Mouse (Mus musculus) heart, embryonic 12.5 days (tissue): ENCODE data around the gene Ghr. TPM values are rescaled to one million over a fixed set of nuclear protein-coding genes. Genes with fewer than 3 reads are reported as not detected.

Experiments
- ATAC-seq: fragments of 200-750 bp; cut with Nextera tagmentation; 2 replicates; pipeline ENCODE4 v1.8.0; 2017; ENCODE audit warnings: moderate TSS enrichment, moderate library complexity; ENCODE audit not compliant: insufficient number of reproducible peaks, low FRiP score
- H3K27ac ChIP-seq: fragments of 300-500 bp; sonication (generic); 2 replicates; pipeline ENCODE4 v1.5.1; 2016; ENCODE audit warnings: mild to moderate bottlenecking, moderate library complexity; ENCODE audit not compliant: poor library complexity, severe bottlenecking
- H3K27me3 ChIP-seq: fragments of 300-500 bp; sonication (generic); replicated peaks from 2 replicates; pipeline ENCODE4 v1.6.1; 2016; ENCODE audit warnings: mild to moderate bottlenecking, moderate library complexity
- H3K36me3 ChIP-seq: fragments of 300-500 bp; sonication (generic); 2 replicates; pipeline ENCODE4 v1.6.1; 2016; ENCODE audit warnings: mild to moderate bottlenecking, moderate library complexity
- H3K4me1 ChIP-seq: fragments of 300-500 bp; sonication (generic); replicated peaks from 2 replicates; pipeline ENCODE4 v1.6.1; 2016; ENCODE audit warnings: mild to moderate bottlenecking
- H3K4me2 ChIP-seq: fragments of 300-500 bp; sonication (generic); 2 replicates; pipeline ENCODE4 v1.6.1; 2016; ENCODE audit warnings: mild to moderate bottlenecking, moderate library complexity
- H3K4me3 ChIP-seq: fragments of 300-500 bp; sonication (generic); 2 replicates; pipeline ENCODE4 v1.5.1; 2016; ENCODE audit warnings: mild to moderate bottlenecking
- H3K9ac ChIP-seq: fragments of 300-500 bp; sonication (generic); 2 replicates; pipeline ENCODE4 v1.6.1; 2016; ENCODE audit warnings: mild to moderate bottlenecking, moderate library complexity
- H3K9me3 ChIP-seq: fragments of 300-500 bp; sonication (generic); replicated peaks from 2 replicates; pipeline ENCODE4 v1.6.1; 2016; ENCODE audit warnings: mild to moderate bottlenecking, moderate library complexity
- WGBS: fragments of 180-500 bp; shearing (Covaris S2); methylation state at CpG from one replicate; pipeline ENCODE4 v1.1.7; 2016; 5-methylcytosine and 5-hydroxymethylcytosine counted together
- polyA plus RNA-seq: library from polyadenylated mRNA; unstranded; fragments of >200 nt; fragmentation: Nextera tagmentation; extraction: Ambion mirVana; gene quantifications from 2 replicates; pipeline ENCODE4 v1.2.1, GENCODE M21; 2016

Ghr gene
- polyA plus RNA-seq, 1 experiment from 2014 or later: 68.8 TPM

GRCm38 (mm10) chr15:3417699-3418098 is 165.6 kb downstream of the Ghr start:
- ATAC-seq: no peak
- H3K9ac ChIP-seq: no peak overlapping the region
- H3K4me3 ChIP-seq: no peak overlapping the region
- no peaks in the 10 kb centered on the region for H3K4me1 ChIP-seq
- H3K4me2 ChIP-seq: no peak overlapping the region
- no peak overlapping the region for H3K27ac ChIP-seq
- no peaks in the 10 kb centered on the region for H3K27me3 ChIP-seq
- 78% methylated on average over 3 of the region's 3 CpGs for WGBS
- no peaks in the 10 kb centered on the region for H3K9me3 ChIP-seq
- no peaks in the 10 kb centered on the region for H3K36me3 ChIP-seq

- 0 out of 2 replicates have a peak, but pooled peaks cover 3% of the 10 kb centered on the region for H3K4me1 ChIP-seq
- no peaks in the 10 kb centered on the region for H3K27me3 ChIP-seq
- WGBS: 94% methylated on average over 3 of the region's 3 CpGs
- no peak for ATAC-seq
- H3K4me2 ChIP-seq: no peak overlapping the region
- no peak overlapping the region for H3K27ac ChIP-seq
- H3K4me3 ChIP-seq: no peak overlapping the region
- H3K9me3 ChIP-seq: no peaks in the 10 kb centered on the region
- no peaks in the 10 kb centered on the region for H3K36me3 ChIP-seq
- no peak overlapping the region for H3K9ac ChIP-seq
Observed at GRCm38 (mm10) chr15:3413103-3413502, 170.2 kb downstream of the Ghr start.

- H3K9me3 ChIP-seq: no peaks in the 10 kb centered on the region
- H3K27ac ChIP-seq: no peak overlapping the region
- 0 out of 2 replicates have a peak, but pooled peaks cover 3% of the 10 kb centered on the region for H3K4me1 ChIP-seq
- H3K27me3 ChIP-seq: no peaks in the 10 kb centered on the region
- 71% methylated on average over 4 of the region's 4 CpGs for WGBS
- no peaks in the 10 kb centered on the region for H3K36me3 ChIP-seq
- no peak overlapping the region for H3K4me3 ChIP-seq
- no peak for ATAC-seq
- H3K9ac ChIP-seq: no peak overlapping the region
- no peak overlapping the region for H3K4me2 ChIP-seq
Observed at GRCm38 (mm10) chr15:3408478-3408877, 174.8 kb downstream of the Ghr start.

GRCm38 (mm10) chr15:3399196-3399595 is 184.1 kb downstream of the Ghr start:
- Histone ChIP-seq H3K4me2 (no peak overlapping the region), H3K9ac (no peak overlapping the region), H3K4me1 (peaks cover 21% of the 10 kb centered on the region), H3K27ac (no peak overlapping the region), H3K4me3 (no peak overlapping the region), H3K27me3 (no peaks in the 10 kb centered on the region), H3K36me3 (no peaks in the 10 kb centered on the region), H3K9me3 (no peaks in the 10 kb centered on the region)
- ATAC-seq: no peak

- Histone ChIP-seq H3K27ac (0 out of 2 replicates have a peak overlapping the region, but pooled peaks have one; percentile 27), H3K27me3 (no peaks in the 10 kb centered on the region), H3K4me3 (no peak overlapping the region), H3K36me3 (no peaks in the 10 kb centered on the region), H3K4me1 (peaks cover 21% of the 10 kb centered on the region), H3K4me2 (no peak overlapping the region), H3K9ac (no peak overlapping the region), H3K9me3 (no peaks in the 10 kb centered on the region)
- no peak for ATAC-seq
- WGBS: 78% methylated on average over 3 of the region's 3 CpGs
Observed at GRCm38 (mm10) chr15:3397369-3398100, 185.8 kb downstream of the Ghr start.

GRCm38 (mm10) chr15:3396149-3396548 is 187.1 kb downstream of the Ghr start:
- no peaks in the 10 kb centered on the region for H3K9me3 ChIP-seq
- H3K4me1 ChIP-seq: peaks cover 17% of the 10 kb centered on the region
- 67% methylated on average over 2 of the region's 2 CpGs for WGBS
- no peaks in the 10 kb centered on the region for H3K27me3 ChIP-seq
- no peak overlapping the region for H3K9ac ChIP-seq
- no peaks in the 10 kb centered on the region for H3K36me3 ChIP-seq
- H3K4me3 ChIP-seq: no peak overlapping the region
- no peak overlapping the region for H3K27ac ChIP-seq
- ATAC-seq: no peak
- no peak overlapping the region for H3K4me2 ChIP-seq

GRCm38 (mm10) chr15:3395700-3396099 is 187.6 kb downstream of the Ghr start:
- no peaks in the 10 kb centered on the region for H3K36me3 ChIP-seq
- no peak overlapping the region for H3K9ac ChIP-seq
- H3K4me2 ChIP-seq: no peak overlapping the region
- H3K4me3 ChIP-seq: no peak overlapping the region
- H3K27me3 ChIP-seq: no peaks in the 10 kb centered on the region
- no peak overlapping the region for H3K27ac ChIP-seq
- no peak for ATAC-seq
- 75% methylated on average over 3 of the region's 3 CpGs for WGBS
- H3K4me1 ChIP-seq: peaks cover 13% of the 10 kb centered on the region
- H3K9me3 ChIP-seq: no peaks in the 10 kb centered on the region

- Histone ChIP-seq H3K9ac (no peak overlapping the region), H3K27ac (no peak overlapping the region), H3K4me2 (no peak overlapping the region), H3K4me3 (no peak overlapping the region), H3K36me3 (no peaks in the 10 kb centered on the region), H3K27me3 (no peaks in the 10 kb centered on the region), H3K4me1 (no peaks in the 10 kb centered on the region; the same call in 1 of the 2 replicates), H3K9me3 (no peaks in the 10 kb centered on the region)
- ATAC-seq: no peak
Observed at GRCm38 (mm10) chr15:3390722-3391121, 192.6 kb downstream of the Ghr start.

GRCm38 (mm10) chr15:3389011-3389410 is 194.3 kb downstream of the Ghr start:
- H3K4me1 ChIP-seq: no peaks in the 10 kb centered on the region; the same call in 1 of the 2 replicates
- H3K9ac ChIP-seq: no peak overlapping the region
- no peaks in the 10 kb centered on the region for H3K27me3 ChIP-seq
- no peaks in the 10 kb centered on the region for H3K9me3 ChIP-seq
- no peak for ATAC-seq
- no peaks in the 10 kb centered on the region for H3K36me3 ChIP-seq
- H3K27ac ChIP-seq: no peak overlapping the region
- no peak overlapping the region for H3K4me2 ChIP-seq
- H3K4me3 ChIP-seq: no peak overlapping the region

GRCm38 (mm10) chr15:3388485-3388884 is 194.8 kb downstream of the Ghr start:
- no peak overlapping the region for H3K9ac ChIP-seq
- H3K4me1 ChIP-seq: no peaks in the 10 kb centered on the region; the same call in 1 of the 2 replicates
- H3K9me3 ChIP-seq: no peaks in the 10 kb centered on the region
- H3K27ac ChIP-seq: no peak overlapping the region
- no peak for ATAC-seq
- no peak overlapping the region for H3K4me3 ChIP-seq
- H3K36me3 ChIP-seq: no peaks in the 10 kb centered on the region
- no peaks in the 10 kb centered on the region for H3K27me3 ChIP-seq
- 68% methylated on average over 2 of the region's 2 CpGs for WGBS
- H3K4me2 ChIP-seq: no peak overlapping the region

GRCm38 (mm10) chr15:3383788-3384187 is 199.5 kb downstream of the Ghr start:
- Histone ChIP-seq H3K4me2 (no peak overlapping the region), H3K4me1 (no peaks in the 10 kb centered on the region), H3K27ac (no peak overlapping the region), H3K4me3 (no peak overlapping the region), H3K9me3 (no peaks in the 10 kb centered on the region), H3K27me3 (no peaks in the 10 kb centered on the region), H3K36me3 (no peaks in the 10 kb centered on the region), H3K9ac (no peak overlapping the region)
- ATAC-seq: no peak
- WGBS: 51% methylated on average over 2 of the region's 2 CpGs

GRCm38 (mm10) chr15:3381413-3381812 is 201.9 kb downstream of the Ghr start:
- Histone ChIP-seq H3K4me3 (no peak overlapping the region), H3K4me1 (no peaks in the 10 kb centered on the region), H3K27me3 (no peaks in the 10 kb centered on the region), H3K36me3 (no peaks in the 10 kb centered on the region), H3K27ac (no peak overlapping the region), H3K4me2 (no peak overlapping the region), H3K9me3 (no peaks in the 10 kb centered on the region), H3K9ac (no peak overlapping the region)
- 58% methylated on average over 6 of the region's 6 CpGs for WGBS
- ATAC-seq: no peak
